Mouse (Mus musculus) stomach, embryonic 16.5 days (tissue): ENCODE results near the gene Ttll5. TPM values are rescaled to one million over a fixed set of nuclear protein-coding genes. Genes with fewer than 3 reads are reported as not detected.
A peak's percentile ranks its signal among the peaks of the same experiment; 100 is the strongest.

Experiments
- ATAC-seq: fragments of 200-750 bp; cut with Nextera tagmentation; 2 replicates; pipeline ENCODE4 v1.8.0; 2017; ENCODE audit warnings: moderate number of reproducible peaks, moderate TSS enrichment; ENCODE audit not compliant: insufficient read depth, low FRiP score
- H3K27ac ChIP-seq: fragments of 300-500 bp; sonication (generic); 2 replicates; pipeline ENCODE4 v1.5.1; 2014; ENCODE audit warnings: low read length
- H3K27me3 ChIP-seq: fragments of 300-500 bp; sonication (generic); 2 replicates; pipeline ENCODE4 v1.6.1; 2014; ENCODE audit warnings: low read length, control low read depth, mixed read lengths; ENCODE audit not compliant: control insufficient read depth, insufficient read depth
- H3K36me3 ChIP-seq: fragments of 300-500 bp; sonication (generic); 2 replicates; pipeline ENCODE4 v1.6.1; 2014; ENCODE audit warnings: low read length; ENCODE audit not compliant: control insufficient read depth, insufficient read depth
- H3K4me1 ChIP-seq: fragments of 300-500 bp; sonication (generic); 2 replicates; pipeline ENCODE4 v1.6.1; 2014; ENCODE audit warnings: low read length, control low read depth, mixed read lengths; ENCODE audit not compliant: control insufficient read depth, insufficient read depth
- H3K4me2 ChIP-seq: fragments of 300-500 bp; sonication (generic); 2 replicates; pipeline ENCODE4 v1.6.1; 2014; ENCODE audit warnings: low read depth, low read length, mixed read lengths
- H3K4me3 ChIP-seq: fragments of 300-500 bp; sonication (generic); replicated peaks from 2 replicates; pipeline ENCODE4 v1.5.1; 2014; ENCODE audit warnings: mild to moderate bottlenecking, low read length
- H3K9ac ChIP-seq: fragments of 300-500 bp; sonication (generic); 2 replicates; pipeline ENCODE4 v1.6.1; 2014; ENCODE audit warnings: low read length
- H3K9me3 ChIP-seq: fragments of 300-500 bp; sonication (generic); replicated peaks from 2 replicates; pipeline ENCODE4 v1.6.1; 2016; ENCODE audit warnings: low read length, control low read depth; ENCODE audit not compliant: control insufficient read depth
- WGBS: fragments of 180-500 bp; shearing (Covaris S2); extraction: QIAGEN DNeasy Blood & Tissue Kit; methylation state at CpG from one replicate; pipeline ENCODE4 v1.1.7; 2014; 5-methylcytosine and 5-hydroxymethylcytosine counted together
- polyA plus RNA-seq: library from polyadenylated mRNA; unstranded; fragments of >200 nt; fragmentation: Nextera tagmentation; extraction: Ambion mirVana; gene quantifications from 2 replicates; pipeline ENCODE4 v1.2.1, GENCODE M21; 2015

Ttll5 gene
- polyA plus RNA-seq, 1 experiment from 2014 or later, result 11.4 TPM

- Histone ChIP-seq H3K36me3 (no peaks in the 10 kb centered on the region), H3K27me3 (no peaks in the 10 kb centered on the region), H3K4me3 (no peak overlapping the region), H3K4me1 (no peaks in the 10 kb centered on the region), H3K9ac (no peak overlapping the region), H3K4me2 (no peak overlapping the region), H3K9me3 (no peaks in the 10 kb centered on the region), H3K27ac (0 out of 2 replicates have a peak overlapping the region, but pooled peaks have one; percentile 7)
- ATAC-seq, result no peak
- 60% methylated on average over 11 of the region's 11 CpGs for WGBS
Measured at GRCm38 (mm10) chr12:86103391-86103790, 278.9 kb downstream of the Ttll5 start.

DNA sequence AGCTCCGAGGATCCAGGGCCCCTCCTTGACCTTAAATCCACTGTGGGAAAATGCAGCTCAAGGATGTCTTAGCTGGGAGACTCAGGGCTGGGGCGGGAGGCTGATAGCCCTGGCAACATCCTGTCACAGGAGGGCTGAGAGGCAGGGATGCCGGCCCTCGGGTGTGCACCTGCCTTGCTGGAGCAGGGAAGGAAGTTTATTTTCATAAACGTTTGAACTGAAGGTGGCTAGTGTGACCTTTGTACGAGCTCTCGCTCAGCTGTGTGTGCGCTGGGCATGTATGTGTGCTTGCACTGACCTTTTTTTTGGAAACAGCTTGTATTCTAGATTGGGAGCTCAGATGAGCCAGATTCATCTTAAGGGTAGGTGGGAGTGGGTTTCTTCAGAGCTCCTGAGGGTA is 279.4 kb downstream of the Ttll5 start:
- no peak overlapping the region for H3K9ac ChIP-seq
- 0 out of 2 replicates have a peak overlapping the region, but pooled peaks have one; percentile 7 for H3K27ac ChIP-seq
- no peaks in the 10 kb centered on the region for H3K9me3 ChIP-seq
- H3K4me3 ChIP-seq, result no peak overlapping the region
- peak; percentile 20; the same call in 1 of the 2 replicates for ATAC-seq
- WGBS, result 33% methylated on average over 8 of the region's 8 CpGs
- H3K36me3 ChIP-seq, result no peaks in the 10 kb centered on the region
- no peaks in the 10 kb centered on the region for H3K27me3 ChIP-seq
- H3K4me2 ChIP-seq, result no peak overlapping the region
- no peaks in the 10 kb centered on the region for H3K4me1 ChIP-seq

DNA sequence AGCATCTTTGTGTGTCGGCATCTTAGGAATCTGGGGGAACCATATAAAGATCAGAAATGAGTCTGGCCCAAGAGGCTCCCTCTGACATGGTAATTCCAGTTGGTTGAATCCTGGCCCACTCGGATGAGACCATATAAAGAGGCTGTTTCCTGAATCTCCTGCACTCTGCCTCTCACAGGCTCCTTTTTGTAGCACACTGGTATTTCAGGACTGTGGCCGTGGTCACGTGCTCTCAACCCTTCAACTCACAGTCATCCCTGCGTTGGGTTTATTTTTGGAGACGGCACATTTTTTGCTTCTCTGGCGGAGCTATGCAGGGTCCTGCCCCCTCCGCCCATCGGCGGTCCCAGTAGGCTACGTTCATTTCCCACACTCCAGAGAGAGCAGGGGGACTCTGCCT is 279.8 kb downstream of the Ttll5 start:
- H3K9ac ChIP-seq, result no peak overlapping the region
- H3K9me3 ChIP-seq, result no peaks in the 10 kb centered on the region
- no peak overlapping the region for H3K27ac ChIP-seq
- ATAC-seq, result peak; percentile 56
- H3K36me3 ChIP-seq, result no peaks in the 10 kb centered on the region
- no peaks in the 10 kb centered on the region for H3K27me3 ChIP-seq
- H3K4me1 ChIP-seq, result no peaks in the 10 kb centered on the region
- no peak overlapping the region for H3K4me3 ChIP-seq
- WGBS, result 55% methylated on average over 11 of the region's 11 CpGs
- no peak overlapping the region for H3K4me2 ChIP-seq

GRCm38 (mm10) chr12:86105546-86105945 is 281.1 kb downstream of the Ttll5 start:
- no peak for ATAC-seq

DNA sequence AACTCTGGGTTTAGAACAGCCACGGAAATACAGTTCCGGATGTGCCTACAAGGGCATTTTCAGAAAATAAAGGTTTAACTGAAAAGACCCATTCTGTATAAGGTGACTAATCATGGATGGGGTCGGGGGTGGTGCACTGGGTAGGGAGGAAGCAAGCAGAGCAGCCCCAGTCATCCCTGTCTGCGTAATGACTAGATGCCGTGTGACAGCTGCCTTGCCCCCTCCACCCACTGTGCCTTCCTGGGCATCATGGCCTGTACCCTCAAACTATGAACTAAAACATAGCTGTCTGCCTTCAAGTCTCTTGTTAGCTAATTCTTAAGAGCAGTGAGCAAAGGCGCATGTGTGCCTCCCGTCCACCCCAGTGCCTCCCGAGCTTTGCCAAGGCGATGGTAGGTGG is 281.6 kb downstream of the Ttll5 start:
- Histone ChIP-seq H3K9me3 (no peaks in the 10 kb centered on the region), H3K9ac (no peak overlapping the region), H3K36me3 (no peaks in the 10 kb centered on the region), H3K27me3 (no peaks in the 10 kb centered on the region), H3K4me2 (no peak overlapping the region), H3K27ac (no peak overlapping the region), H3K4me3 (no peak overlapping the region), H3K4me1 (no peaks in the 10 kb centered on the region)
- no peak for ATAC-seq
- 91% methylated on average over 9 of the region's 9 CpGs for WGBS

More at GRCm38 (mm10) chr12:86105546-86105945, 281.1 kb downstream of the Ttll5 start:
- H3K4me1 ChIP-seq, result no peaks in the 10 kb centered on the region
- no peak overlapping the region for H3K4me2 ChIP-seq
- no peak overlapping the region for H3K27ac ChIP-seq
- no peak overlapping the region for H3K9ac ChIP-seq
- H3K36me3 ChIP-seq, result no peaks in the 10 kb centered on the region
- WGBS, result 71% methylated on average over 8 of the region's 10 CpGs
- H3K4me3 ChIP-seq, result no peak overlapping the region
- H3K9me3 ChIP-seq, result no peaks in the 10 kb centered on the region
- no peaks in the 10 kb centered on the region for H3K27me3 ChIP-seq

- no peak overlapping the region for H3K4me2 ChIP-seq
- no peak overlapping the region for H3K4me3 ChIP-seq
- 75% methylated on average over 7 of the region's 7 CpGs for WGBS
- no peaks in the 10 kb centered on the region for H3K36me3 ChIP-seq
- ATAC-seq, result no peak
- no peak overlapping the region for H3K9ac ChIP-seq
- H3K4me1 ChIP-seq, result no peaks in the 10 kb centered on the region
- no peak overlapping the region for H3K27ac ChIP-seq
- H3K27me3 ChIP-seq, result no peaks in the 10 kb centered on the region
- H3K9me3 ChIP-seq, result no peaks in the 10 kb centered on the region
Measured at GRCm38 (mm10) chr12:86107645-86108044, 283.2 kb downstream of the Ttll5 start.

- no peak overlapping the region for H3K4me2 ChIP-seq
- H3K9me3 ChIP-seq, result no peaks in the 10 kb centered on the region
- WGBS, result 76% methylated on average over 4 of the region's 4 CpGs
- H3K27me3 ChIP-seq, result no peaks in the 10 kb centered on the region
- H3K4me3 ChIP-seq, result no peak overlapping the region
- H3K9ac ChIP-seq, result no peak overlapping the region
- ATAC-seq, result no peak
- H3K27ac ChIP-seq, result no peak overlapping the region
- H3K4me1 ChIP-seq, result no peaks in the 10 kb centered on the region
- H3K36me3 ChIP-seq, result no peaks in the 10 kb centered on the region
Measured at GRCm38 (mm10) chr12:86109531-86109930, 285.1 kb downstream of the Ttll5 start.

DNA sequence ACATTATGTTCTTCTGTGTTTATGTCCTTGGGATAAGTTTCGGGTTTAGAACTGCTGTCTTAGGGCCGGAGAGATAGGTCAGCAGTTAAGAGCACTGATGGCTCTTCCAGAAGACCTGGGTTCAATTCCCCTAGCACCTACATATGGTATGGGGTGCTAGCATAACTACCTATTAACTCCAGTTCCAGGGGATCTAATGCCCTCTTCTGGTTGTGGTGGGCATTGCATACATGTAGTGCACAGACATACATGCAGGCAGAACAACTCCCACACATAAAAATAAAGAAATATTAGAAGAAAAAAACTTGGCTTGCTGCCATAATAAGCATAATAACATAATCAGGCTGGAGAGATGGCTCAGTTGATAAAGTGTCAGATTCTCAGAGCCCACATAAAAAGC is 286.2 kb downstream of the Ttll5 start:
- ATAC-seq, result no peak
- no peaks in the 10 kb centered on the region for H3K4me1 ChIP-seq

More for the DNA sequence above, 286.2 kb downstream of the Ttll5 start:
- no peaks in the 10 kb centered on the region for H3K27me3 ChIP-seq
- H3K9ac ChIP-seq, result no peak overlapping the region
- no peak overlapping the region for H3K27ac ChIP-seq
- no peak overlapping the region for H3K4me3 ChIP-seq
- no peaks in the 10 kb centered on the region for H3K9me3 ChIP-seq
- WGBS, result 92% methylated on average over 2 of the region's 2 CpGs
- H3K4me2 ChIP-seq, result no peak overlapping the region
- H3K36me3 ChIP-seq, result no peaks in the 10 kb centered on the region
